Mouse (Mus musculus) liver, postnatal 0 days (tissue): ENCODE measurements at regions not wholly inside any gene's neighbourhood (a gene's known extent, or its start where the extent isn't known, plus 50 kb on each side); places are given as distances from the start of the nearest gene placed in this dataset.

Experiments used
- CTCF ChIP-seq: sonication (generic); IDR thresholded peaks from 2 replicates; pipeline ENCODE4 v1.5.1; 2016; ENCODE audit warnings: antibody characterized with exemption, low read depth
- EP300 ChIP-seq: IDR thresholded peaks from 2 replicates; pipeline ENCODE4 v1.6.1; 2016; ENCODE audit warnings: antibody characterized with exemption, low read depth, mild to moderate bottlenecking

DNA sequence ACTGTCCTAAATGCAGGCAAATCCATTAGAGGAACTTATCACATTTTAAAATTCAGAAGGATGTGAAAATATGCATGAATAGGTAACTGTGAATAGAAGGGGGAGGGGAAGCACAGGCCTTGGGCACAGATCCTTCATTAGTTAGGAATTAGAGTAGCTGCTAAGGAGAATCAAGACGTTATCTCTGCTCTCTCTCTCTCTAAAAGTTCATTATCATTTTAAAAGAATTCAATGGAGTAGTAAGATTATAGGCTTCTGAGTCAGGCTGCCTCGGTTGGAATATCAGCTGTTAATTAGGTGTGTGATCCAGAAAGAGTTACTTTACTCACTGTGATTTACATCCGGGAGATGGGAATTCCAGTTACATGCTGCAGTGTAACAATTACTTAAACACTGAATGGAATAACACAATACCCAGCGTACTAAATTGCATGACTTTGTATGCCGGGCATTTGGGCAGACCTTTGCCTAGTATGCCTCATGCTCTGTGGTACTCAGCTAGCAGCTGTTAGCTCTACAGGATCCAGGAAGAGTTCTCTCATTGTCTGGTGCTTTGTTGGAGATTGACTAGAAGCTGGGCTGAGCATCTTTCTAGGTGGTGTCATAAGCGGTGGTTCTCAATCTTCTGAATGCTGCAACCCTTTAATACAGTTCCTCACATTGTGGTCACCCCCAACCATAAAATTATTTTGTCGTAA, 203.4 kb downstream of the Dact1 start:
- TF ChIP-seq CTCF (no peak), EP300 (no peak)
